Mouse (Mus musculus) stomach, postnatal 0 days (tissue): ENCODE results near the gene Fdps. TPM values are rescaled to one million over a fixed set of nuclear protein-coding genes. Genes with fewer than 3 reads are reported as not detected.
"Not testable (repeated sequence)": the region's sequence is repeated elsewhere in the genome, so short reads cannot be mapped to it uniquely, and the experiment has no call there.

Experiments
- ATAC-seq: fragments of 200-750 bp; cut with Nextera tagmentation; 2 replicates; pipeline ENCODE4 v1.8.0; 2017; ENCODE audit not compliant: low FRiP score, low TSS enrichment
- DNase-seq: peaks from one replicate; pipeline ENCODE4 v3.0.0-alpha.2; 2016; ENCODE audit warnings: low spot score
- H3K27ac ChIP-seq: fragments of 300-500 bp; sonication (generic); replicated peaks from 2 replicates; pipeline ENCODE4 v1.5.1; 2014; ENCODE audit warnings: mild to moderate bottlenecking, control low read depth
- H3K27me3 ChIP-seq: fragments of 300-500 bp; sonication (generic); 2 replicates; pipeline ENCODE4 v1.6.1; 2014; ENCODE audit warnings: low read length; ENCODE audit not compliant: control insufficient read depth, insufficient read depth
- H3K36me3 ChIP-seq: fragments of 300-500 bp; sonication (generic); 2 replicates; pipeline ENCODE4 v1.6.1; 2014; ENCODE audit warnings: low read length, mixed read lengths; ENCODE audit not compliant: control insufficient read depth, insufficient read depth
- H3K4me1 ChIP-seq: fragments of 300-500 bp; sonication (generic); replicated peaks from 2 replicates; pipeline ENCODE4 v1.6.1; 2014; ENCODE audit warnings: antibody characterized with exemption; ENCODE audit not compliant: control insufficient read depth, insufficient read depth
- H3K4me2 ChIP-seq: fragments of 300-500 bp; sonication (generic); replicated peaks from 2 replicates; pipeline ENCODE4 v1.6.1; 2014; ENCODE audit warnings: low read depth, mild to moderate bottlenecking, control low read depth, moderate library complexity
- H3K4me3 ChIP-seq: fragments of 300-500 bp; sonication (generic); 2 replicates; pipeline ENCODE4 v1.5.1; 2014; ENCODE audit warnings: low read depth, low read length, control low read depth
- H3K9ac ChIP-seq: fragments of 300-500 bp; sonication (generic); 2 replicates; pipeline ENCODE4 v1.6.1; 2014; ENCODE audit warnings: mild to moderate bottlenecking, low read length, control low read depth, mixed read lengths
- H3K9me3 ChIP-seq: fragments of 300-500 bp; sonication (generic); 2 replicates; pipeline ENCODE4 v1.6.1; 2016; ENCODE audit warnings: low read length; ENCODE audit not compliant: control insufficient read depth
- CTCF ChIP-seq: IDR thresholded peaks from 2 replicates; pipeline ENCODE4 v1.5.1; 2016; ENCODE audit warnings: antibody characterized with exemption, low read depth, mild to moderate bottlenecking, moderate library complexity
- EP300 ChIP-seq: optimal IDR thresholded peaks from 2 replicates; pipeline ENCODE3; 2016; ENCODE audit warnings: antibody characterized with exemption
- WGBS: fragments of 180-500 bp; shearing (Covaris S2); extraction: QIAGEN DNeasy Blood & Tissue Kit; methylation state at CpG from one replicate; pipeline ENCODE4 v1.1.7; 2014; 5-methylcytosine and 5-hydroxymethylcytosine counted together
- polyA plus RNA-seq: library from polyadenylated mRNA; unstranded; fragments of >200 nt; fragmentation: Nextera tagmentation; extraction: Ambion mirVana; gene quantifications from 2 replicates; pipeline ENCODE4 v1.2.1, GENCODE M21; 2015

The Fdps gene
- polyA plus RNA-seq, 1 experiment from 2014 or later, result 372 TPM

- ATAC-seq (no peak), DNase-seq (no peak)
- no peak overlapping the region for H3K9ac ChIP-seq
- 84% methylated on average over 12 of the region's 12 CpGs for WGBS
- H3K9me3 ChIP-seq, result no peaks in the 10 kb centered on the region
- H3K27ac ChIP-seq, result no peak overlapping the region
- H3K27me3 ChIP-seq, result no peaks in the 10 kb centered on the region
- TF ChIP-seq EP300, result no peak
- no peak for TF ChIP-seq CTCF
- H3K4me1 ChIP-seq, result peaks cover 6% of the 10 kb centered on the region; the same call in 1 of the 2 replicates
- H3K4me3 ChIP-seq, result no peak overlapping the region
- H3K36me3 ChIP-seq, result no peaks in the 10 kb centered on the region; the same call in 1 of the 2 replicates
- H3K4me2 ChIP-seq, result no peak overlapping the region
Observed at GRCm38 (mm10) chr3:89084654-89085190, 17.0 kb downstream of the Fdps start.

GRCm38 (mm10) chr3:89084133-89084532, 17.6 kb downstream of the Fdps start:
- Histone ChIP-seq H3K9me3 (no peaks in the 10 kb centered on the region), H3K9ac (no peak overlapping the region), H3K4me2 (no peak overlapping the region), H3K27ac (no peak overlapping the region), H3K4me3 (no peak overlapping the region), H3K27me3 (no peaks in the 10 kb centered on the region), H3K4me1 (peaks cover 6% of the 10 kb centered on the region; the same call in 1 of the 2 replicates), H3K36me3 (peaks cover 2% of the 10 kb centered on the region; the same call in 1 of the 2 replicates)
- WGBS, result 87% methylated on average over 2 of the region's 2 CpGs
- TF ChIP-seq CTCF (no peak), EP300 (no peak)
- ATAC-seq (no peak), DNase-seq (no peak)

- H3K4me3 ChIP-seq, H3K9ac ChIP-seq, H3K4me1 ChIP-seq, H3K9me3 ChIP-seq, DNase-seq, H3K4me2 ChIP-seq, ATAC-seq, H3K27me3 ChIP-seq, H3K27ac ChIP-seq: not testable (repeated sequence)
- H3K36me3 ChIP-seq, result peaks cover 11% of the 10 kb centered on the region
Observed at GRCm38 (mm10) chr3:89082287-89082686, 19.5 kb downstream of the Fdps start.

DNA sequence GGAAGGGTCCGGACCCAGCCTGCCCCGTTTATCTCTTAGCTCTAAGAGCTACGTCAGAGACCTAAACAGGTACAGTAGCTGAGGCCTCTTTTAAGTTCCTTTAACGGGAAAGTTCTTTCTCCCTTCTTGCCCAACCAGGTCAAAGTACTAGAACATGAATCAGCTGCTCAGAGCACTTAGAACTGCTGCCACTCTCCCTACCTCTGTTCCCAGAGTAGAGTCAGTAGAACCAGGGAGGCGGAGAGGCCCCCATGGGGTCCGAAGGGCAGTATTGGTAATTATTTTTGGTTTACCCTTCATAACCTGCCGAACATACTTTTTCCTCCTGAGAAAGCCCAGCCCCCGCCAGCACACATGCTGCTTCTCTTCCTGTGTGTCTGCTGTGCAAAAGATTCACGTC, 24.4 kb downstream of the Fdps start:
- Histone ChIP-seq H3K9ac (no peak overlapping the region), H3K9me3 (no peaks in the 10 kb centered on the region), H3K4me3 (no peak overlapping the region), H3K27me3 (no peaks in the 10 kb centered on the region), H3K36me3 (peaks cover 46% of the 10 kb centered on the region), H3K4me1 (no peaks in the 10 kb centered on the region), H3K4me2 (no peak overlapping the region), H3K27ac (no peak overlapping the region)
- no peak for TF ChIP-seq EP300
- no peak for TF ChIP-seq CTCF
- no peak for ATAC-seq
- 90% methylated on average over 9 of the region's 9 CpGs for WGBS
- no peak for DNase-seq

DNA sequence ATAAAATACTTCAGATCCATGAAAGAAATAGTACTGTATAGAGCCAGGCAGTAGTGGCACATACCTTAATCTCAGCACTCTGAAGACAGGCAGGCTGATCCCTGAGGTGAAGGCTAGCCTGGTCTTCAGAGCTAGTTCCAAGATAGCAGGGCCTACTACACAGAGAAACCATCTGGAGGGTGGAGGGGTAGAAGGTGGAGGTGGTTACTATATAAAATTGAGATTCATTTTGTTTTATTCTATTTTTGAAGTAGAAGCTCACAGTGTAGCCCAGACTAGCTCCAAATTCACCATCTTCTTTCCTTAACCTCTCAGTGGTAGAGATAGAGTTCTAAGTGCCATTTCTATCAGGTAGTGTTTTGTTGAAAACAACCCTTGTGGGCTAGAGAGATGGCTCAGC, 34.5 kb downstream of the Fdps start:
- no peaks in the 10 kb centered on the region for H3K4me1 ChIP-seq
- H3K27me3 ChIP-seq, result no peaks in the 10 kb centered on the region
- peaks cover 41% of the 10 kb centered on the region for H3K36me3 ChIP-seq
- no peak for ATAC-seq
- DNase-seq, result no peak
- no peak for TF ChIP-seq EP300
- TF ChIP-seq CTCF, result no peak
- H3K9me3 ChIP-seq, result no peaks in the 10 kb centered on the region
- no peak overlapping the region for H3K4me2 ChIP-seq
- H3K27ac ChIP-seq, result no peak overlapping the region
- no peak overlapping the region for H3K9ac ChIP-seq
- no peak overlapping the region for H3K4me3 ChIP-seq

- ATAC-seq (no peak), DNase-seq (no peak)
- Histone ChIP-seq H3K9ac (no peak overlapping the region), H3K4me3 (no peak overlapping the region), H3K27me3 (no peaks in the 10 kb centered on the region), H3K27ac (no peak overlapping the region), H3K9me3 (no peaks in the 10 kb centered on the region), H3K4me2 (no peak overlapping the region), H3K36me3 (peaks cover 41% of the 10 kb centered on the region), H3K4me1 (no peaks in the 10 kb centered on the region)
- no peak for TF ChIP-seq CTCF
- TF ChIP-seq EP300, result no peak
- 75% methylated on average over 3 of the region's 3 CpGs for WGBS
Observed at GRCm38 (mm10) chr3:89061696-89062095, 40.1 kb downstream of the Fdps start.
